Mouse (Mus musculus) stomach, embryonic 16.5 days (tissue): ENCODE measurements around the gene Gm20662. TPM values are rescaled to one million over a fixed set of nuclear protein-coding genes. Genes with fewer than 3 reads are reported as not detected.
A peak's percentile ranks its signal among the peaks of the same experiment; 100 is the strongest.

Experiments used
- ATAC-seq: fragments of 200-750 bp; cut with Nextera tagmentation; 2 replicates; pipeline ENCODE4 v1.8.0; 2017; ENCODE audit warnings: moderate number of reproducible peaks, moderate TSS enrichment; ENCODE audit not compliant: insufficient read depth, low FRiP score
- H3K27ac ChIP-seq: fragments of 300-500 bp; sonication (generic); 2 replicates; pipeline ENCODE4 v1.5.1; 2014; ENCODE audit warnings: low read length
- H3K27me3 ChIP-seq: fragments of 300-500 bp; sonication (generic); 2 replicates; pipeline ENCODE4 v1.6.1; 2014; ENCODE audit warnings: low read length, control low read depth, mixed read lengths; ENCODE audit not compliant: control insufficient read depth, insufficient read depth
- H3K36me3 ChIP-seq: fragments of 300-500 bp; sonication (generic); 2 replicates; pipeline ENCODE4 v1.6.1; 2014; ENCODE audit warnings: low read length; ENCODE audit not compliant: control insufficient read depth, insufficient read depth
- H3K4me1 ChIP-seq: fragments of 300-500 bp; sonication (generic); 2 replicates; pipeline ENCODE4 v1.6.1; 2014; ENCODE audit warnings: low read length, control low read depth, mixed read lengths; ENCODE audit not compliant: control insufficient read depth, insufficient read depth
- H3K4me2 ChIP-seq: fragments of 300-500 bp; sonication (generic); 2 replicates; pipeline ENCODE4 v1.6.1; 2014; ENCODE audit warnings: low read depth, low read length, mixed read lengths
- H3K4me3 ChIP-seq: fragments of 300-500 bp; sonication (generic); replicated peaks from 2 replicates; pipeline ENCODE4 v1.5.1; 2014; ENCODE audit warnings: mild to moderate bottlenecking, low read length
- H3K9ac ChIP-seq: fragments of 300-500 bp; sonication (generic); 2 replicates; pipeline ENCODE4 v1.6.1; 2014; ENCODE audit warnings: low read length
- H3K9me3 ChIP-seq: fragments of 300-500 bp; sonication (generic); replicated peaks from 2 replicates; pipeline ENCODE4 v1.6.1; 2016; ENCODE audit warnings: low read length, control low read depth; ENCODE audit not compliant: control insufficient read depth
- WGBS: fragments of 180-500 bp; shearing (Covaris S2); extraction: QIAGEN DNeasy Blood & Tissue Kit; methylation state at CpG from one replicate; pipeline ENCODE4 v1.1.7; 2014; 5-methylcytosine and 5-hydroxymethylcytosine counted together
- polyA plus RNA-seq: library from polyadenylated mRNA; unstranded; fragments of >200 nt; fragmentation: Nextera tagmentation; extraction: Ambion mirVana; gene quantifications from 2 replicates; pipeline ENCODE4 v1.2.1, GENCODE M21; 2015

The Gm20662 gene
- polyA plus RNA-seq, 1 experiment from 2014 or later = 0.67 TPM

DNA sequence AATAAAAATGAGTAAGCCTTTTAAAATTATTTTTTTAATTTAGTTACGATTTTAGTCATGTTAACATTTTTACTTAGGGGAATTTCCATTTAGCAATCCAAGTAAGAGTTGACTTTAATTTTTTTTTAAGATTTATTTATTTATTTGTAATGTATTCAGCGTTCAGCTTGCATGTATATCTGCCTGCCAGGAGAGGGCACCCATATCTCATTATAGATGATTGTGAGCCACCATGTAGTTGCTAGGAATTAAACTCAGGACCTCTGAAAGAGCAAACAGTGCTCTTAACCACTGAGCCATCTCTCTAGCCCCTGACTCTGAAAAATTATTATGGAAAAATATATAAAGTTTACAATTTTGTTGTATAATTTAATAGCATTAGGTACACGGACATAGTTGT is 30.4 kb downstream of the Gm20662 start:
- 87% methylated on average over 3 of the region's 3 CpGs for WGBS

DNA sequence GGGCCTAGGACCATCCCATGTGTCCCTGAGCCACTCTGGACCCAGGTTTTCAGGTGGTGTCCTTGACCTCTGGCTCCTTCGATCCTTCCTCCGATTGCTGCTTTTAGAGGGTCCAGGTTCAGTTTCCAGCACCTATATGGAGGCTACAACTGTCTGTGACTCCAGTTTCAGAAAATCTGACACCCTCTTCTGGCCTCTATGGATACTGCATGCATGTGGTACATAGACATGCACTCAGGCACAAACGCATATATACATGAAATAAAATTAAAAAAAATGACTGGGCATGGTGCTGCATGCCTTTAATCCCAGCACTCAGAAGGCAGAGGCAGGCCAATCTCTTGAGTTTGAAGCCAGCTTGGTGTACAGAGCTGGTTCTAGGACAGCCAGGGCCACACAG is 31.7 kb downstream of the Gm20662 start:
- no peak overlapping the region for H3K27ac ChIP-seq
- no peaks in the 10 kb centered on the region for H3K27me3 ChIP-seq
- peaks cover 27% of the 10 kb centered on the region for H3K36me3 ChIP-seq
- H3K4me2 ChIP-seq = no peak overlapping the region
- 95% methylated on average over 3 of the region's 3 CpGs for WGBS
- ATAC-seq = no peak
- no peak overlapping the region for H3K9ac ChIP-seq
- H3K9me3 ChIP-seq = no peaks in the 10 kb centered on the region
- no peak overlapping the region for H3K4me3 ChIP-seq
- H3K4me1 ChIP-seq = no peaks in the 10 kb centered on the region

More for the DNA sequence above, 30.4 kb downstream of the Gm20662 start:
- Histone ChIP-seq H3K27me3 (no peaks in the 10 kb centered on the region), H3K9me3 (no peaks in the 10 kb centered on the region), H3K27ac (no peak overlapping the region), H3K4me1 (peaks cover 3% of the 10 kb centered on the region; the same call in 1 of the 2 replicates), H3K36me3 (peaks cover 19% of the 10 kb centered on the region), H3K4me3 (no peak overlapping the region), H3K4me2 (no peak overlapping the region), H3K9ac (no peak overlapping the region)
- no peak for ATAC-seq

DNA sequence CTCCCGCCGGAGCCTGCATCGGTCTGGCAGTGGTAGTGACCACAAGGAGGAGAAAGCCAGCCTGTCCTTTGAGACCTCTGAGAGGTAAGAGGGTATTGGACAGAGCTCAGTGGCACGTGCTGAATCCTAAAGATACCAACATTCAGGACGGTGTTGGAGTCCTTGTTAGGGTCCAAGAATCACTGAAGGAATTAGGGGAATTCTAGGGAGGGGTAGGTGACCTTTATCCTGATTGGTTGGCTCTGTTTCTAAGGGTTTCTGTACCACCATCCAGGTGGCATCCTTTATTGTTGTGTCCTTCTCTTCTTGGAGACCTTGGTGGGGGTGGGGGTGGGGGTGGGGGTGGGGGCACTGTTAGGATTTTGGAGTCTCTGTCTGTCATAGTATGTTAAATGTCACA is 36.0 kb downstream of the Gm20662 start:
- Histone ChIP-seq H3K36me3 (peaks cover 18% of the 10 kb centered on the region), H3K9ac (no peak overlapping the region), H3K4me2 (no peak overlapping the region), H3K27me3 (no peaks in the 10 kb centered on the region), H3K4me1 (no peaks in the 10 kb centered on the region), H3K27ac (no peak overlapping the region), H3K9me3 (no peaks in the 10 kb centered on the region), H3K4me3 (no peak overlapping the region)
- WGBS = 94% methylated on average over 5 of the region's 5 CpGs
- no peak for ATAC-seq

DNA sequence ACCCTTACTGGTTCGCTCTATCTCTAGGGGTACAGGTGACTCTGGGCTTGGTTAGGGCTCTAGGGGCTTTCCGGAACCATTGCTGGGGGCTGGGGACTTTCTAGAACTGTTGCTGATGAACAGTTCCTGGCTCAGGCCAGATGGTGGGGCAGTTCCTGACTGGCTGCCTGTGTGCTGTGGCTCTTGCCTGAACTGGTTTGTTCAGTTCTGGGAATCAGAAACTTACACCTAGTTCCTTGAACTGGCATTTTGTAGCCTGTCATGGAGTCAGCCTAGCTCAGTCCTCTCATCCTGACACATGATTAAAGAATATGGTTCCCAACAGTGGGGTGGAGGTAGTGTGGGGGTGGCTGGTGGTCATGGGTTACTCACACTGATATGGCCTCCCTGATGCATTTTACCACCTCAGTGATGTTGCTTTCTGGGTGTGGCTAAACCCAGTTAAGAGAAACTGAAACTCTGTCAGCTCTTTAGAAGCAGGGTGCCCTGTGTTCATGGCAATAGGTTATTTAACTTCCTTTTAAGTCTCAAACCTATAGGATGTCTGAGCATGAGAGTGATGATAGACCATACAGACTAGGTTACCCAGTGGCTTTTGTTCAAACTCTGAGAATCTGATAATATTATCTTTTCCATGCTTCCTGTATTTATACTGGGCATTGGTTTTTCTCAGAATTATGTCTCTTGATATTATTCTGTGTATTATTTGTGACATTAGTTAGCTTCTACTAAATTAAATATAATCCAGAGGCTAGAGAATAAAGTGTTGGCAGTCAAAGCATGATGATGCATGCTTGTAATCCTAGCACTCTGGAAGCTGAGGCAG is 39.4 kb downstream of the Gm20662 start:
- Histone ChIP-seq H3K36me3 (peaks cover 10% of the 10 kb centered on the region), H3K27ac (peak overlapping the region; percentile 37; the same call in 1 of the 2 replicates), H3K4me1 (no peaks in the 10 kb centered on the region), H3K27me3 (no peaks in the 10 kb centered on the region), H3K9ac (no peak overlapping the region), H3K4me3 (no peak overlapping the region), H3K9me3 (no peaks in the 10 kb centered on the region), H3K4me2 (no peak overlapping the region)
- ATAC-seq = peak; percentile 50; the same call in 1 of the 2 replicates
- WGBS = 93% methylated on average over 2 of the region's 2 CpGs

DNA sequence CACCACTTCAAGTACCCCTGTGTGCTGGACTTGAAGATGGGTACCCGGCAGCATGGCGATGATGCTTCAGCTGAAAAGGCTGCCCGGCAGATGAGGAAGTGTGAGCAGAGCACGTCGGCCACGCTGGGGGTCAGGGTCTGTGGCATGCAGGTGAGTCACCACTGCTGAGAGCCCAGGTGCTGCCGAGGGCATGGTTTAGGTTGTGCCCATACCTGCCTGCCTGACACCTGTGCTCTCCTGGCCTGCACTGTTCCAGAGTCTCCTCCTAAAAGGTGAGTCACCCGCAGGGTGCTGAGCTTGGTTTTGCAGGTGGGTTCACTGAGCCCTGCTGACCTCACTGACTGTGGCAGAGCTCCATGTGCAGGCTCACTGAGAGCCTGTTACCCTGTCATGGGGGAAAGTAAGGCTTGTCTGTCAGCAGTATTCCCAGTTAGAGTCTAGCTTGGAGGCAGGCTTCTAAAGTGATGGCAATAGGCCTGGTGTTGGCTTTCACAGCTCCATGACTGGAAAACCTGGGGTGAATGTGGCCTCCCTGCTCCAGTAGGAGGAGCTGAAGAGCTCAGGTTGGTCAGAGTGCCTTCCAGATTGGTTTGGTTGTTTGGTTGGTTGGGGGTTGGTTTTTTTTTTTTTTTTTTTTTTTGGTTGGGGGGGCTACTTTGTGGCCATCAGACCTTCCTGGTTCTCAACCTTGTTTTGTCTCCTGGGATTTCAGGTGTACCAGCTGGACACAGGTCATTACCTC is 48.8 kb downstream of the Gm20662 start:
- no peaks in the 10 kb centered on the region for H3K27me3 ChIP-seq
- H3K4me2 ChIP-seq = no peak overlapping the region
- H3K4me1 ChIP-seq = peaks cover 14% of the 10 kb centered on the region
- H3K27ac ChIP-seq = no peak overlapping the region
- no peak overlapping the region for H3K9ac ChIP-seq
- WGBS = 94% methylated on average over 8 of the region's 8 CpGs
- H3K4me3 ChIP-seq = no peak overlapping the region
- H3K9me3 ChIP-seq = no peaks in the 10 kb centered on the region
- no peak for ATAC-seq
- peaks cover 28% of the 10 kb centered on the region for H3K36me3 ChIP-seq

DNA sequence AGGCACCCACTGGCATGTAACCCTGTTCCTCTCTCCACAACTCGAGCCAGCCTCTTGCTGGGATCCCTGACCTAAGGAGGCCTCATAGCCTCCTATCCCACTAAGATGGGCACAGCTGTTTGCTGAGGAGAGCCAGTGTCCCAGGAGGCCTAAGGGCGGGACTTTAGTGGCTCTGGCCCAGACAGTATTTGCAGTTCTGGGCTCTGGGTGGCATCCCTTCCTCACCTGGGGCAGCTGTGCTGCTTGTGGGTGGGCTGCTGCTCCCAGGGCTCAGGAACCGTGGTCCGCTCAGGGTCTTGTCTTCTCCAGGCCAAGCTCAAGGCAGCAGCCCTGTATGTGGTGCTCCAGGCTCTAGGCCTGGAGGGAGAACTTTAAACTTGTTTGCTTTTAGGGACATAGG is 50.4 kb downstream of the Gm20662 start:
- Histone ChIP-seq H3K4me3 (no peak overlapping the region), H3K4me2 (no peak overlapping the region), H3K9me3 (no peaks in the 10 kb centered on the region), H3K4me1 (peaks cover 19% of the 10 kb centered on the region), H3K36me3 (peaks cover 30% of the 10 kb centered on the region), H3K27ac (no peak overlapping the region), H3K27me3 (no peaks in the 10 kb centered on the region), H3K9ac (no peak overlapping the region)
- 91% methylated on average over 4 of the region's 4 CpGs for WGBS
- no peak for ATAC-seq

DNA sequence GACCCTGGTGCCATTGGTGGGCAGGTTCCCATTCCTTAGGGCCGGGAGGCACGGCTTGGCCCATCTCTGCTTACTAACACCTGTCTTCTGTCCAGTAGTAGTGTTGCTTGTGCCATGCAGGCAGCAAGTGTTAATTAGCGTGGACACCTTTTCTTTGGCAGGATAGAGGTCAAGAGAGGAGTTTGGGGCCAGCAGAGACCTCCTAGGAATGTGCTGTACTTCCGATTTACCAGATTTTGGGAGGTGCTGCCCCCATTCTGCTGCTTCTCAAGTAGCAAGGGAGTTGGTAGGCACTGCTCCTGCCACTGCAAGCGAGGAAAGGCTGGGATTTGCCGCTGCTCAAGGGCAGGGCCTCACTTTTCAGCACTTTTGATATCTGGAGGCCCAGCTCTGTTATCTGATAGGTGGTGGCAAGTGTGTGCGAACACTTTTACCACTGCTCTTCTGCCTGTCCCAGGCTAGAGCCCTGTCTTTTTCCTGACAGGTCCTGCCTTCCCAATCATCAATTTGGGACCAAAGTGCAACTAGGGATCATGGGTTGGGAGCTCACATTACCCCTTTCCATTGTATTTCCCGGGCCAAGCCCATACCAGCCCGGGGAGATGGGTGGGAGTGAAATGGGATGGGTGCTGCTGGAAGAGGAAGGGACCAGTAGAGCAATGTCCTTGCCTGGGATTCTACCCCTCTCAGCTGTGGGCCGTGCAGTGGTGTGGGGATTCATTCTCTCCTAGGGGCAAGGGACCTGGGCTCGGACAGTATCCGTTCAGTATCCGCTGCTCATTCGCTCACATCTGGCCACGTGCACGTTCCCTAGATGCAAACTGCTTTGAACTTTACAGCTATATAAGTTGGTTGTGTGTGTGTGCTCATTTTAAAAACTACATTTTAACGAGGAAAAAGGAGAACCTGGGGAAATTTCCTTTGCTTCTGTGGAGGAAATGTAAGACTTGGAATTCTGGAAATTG is 51.7 kb downstream of the Gm20662 start:
- Histone ChIP-seq H3K4me1 (peaks cover 25% of the 10 kb centered on the region), H3K4me3 (peak overlapping the region; percentile 91), H3K36me3 (peaks cover 29% of the 10 kb centered on the region), H3K9me3 (no peaks in the 10 kb centered on the region), H3K9ac (peak overlapping the region; percentile 73), H3K4me2 (peak overlapping the region; percentile 80), H3K27me3 (no peaks in the 10 kb centered on the region), H3K27ac (peak overlapping the region; percentile 86)
- ATAC-seq = no peak
- WGBS = 42% methylated on average over 17 of the region's 17 CpGs

DNA sequence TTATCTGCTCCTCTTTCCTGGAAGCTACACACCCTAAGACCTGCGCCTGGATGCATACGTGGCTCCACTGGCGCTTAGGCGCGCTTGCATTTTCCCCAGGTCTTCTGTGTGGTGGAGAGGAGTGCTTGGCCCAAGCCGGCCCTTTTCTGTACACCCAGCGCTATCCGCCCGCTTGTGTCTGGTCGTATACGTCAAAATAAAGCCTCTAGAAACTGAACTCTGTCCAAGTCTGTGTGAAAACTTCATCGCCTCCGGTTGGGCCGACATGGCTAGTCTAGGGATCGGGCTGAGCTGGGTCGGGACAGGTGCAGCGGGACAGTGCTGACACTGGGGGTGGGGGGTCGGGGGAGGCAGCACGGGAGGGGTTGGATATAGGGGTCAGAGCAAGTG is 52.4 kb downstream of the Gm20662 start:
- peak overlapping the region; percentile 80 for H3K4me2 ChIP-seq
- WGBS = under 1% methylated on average over 19 of the region's 19 CpGs
- H3K4me3 ChIP-seq = peak overlapping the region; percentile 91
- 0 out of 2 replicates have a peak, but pooled peaks have one; percentile 0 for ATAC-seq
- peaks cover 30% of the 10 kb centered on the region for H3K4me1 ChIP-seq
- H3K36me3 ChIP-seq = peaks cover 29% of the 10 kb centered on the region
- peak overlapping the region; percentile 73 for H3K9ac ChIP-seq
- H3K9me3 ChIP-seq = no peaks in the 10 kb centered on the region
- no peaks in the 10 kb centered on the region for H3K27me3 ChIP-seq
- H3K27ac ChIP-seq = peak overlapping the region; percentile 86
